Comparison of ENCODE assay signal across 8 mouse cellular contexts in the genomic region with DNA sequence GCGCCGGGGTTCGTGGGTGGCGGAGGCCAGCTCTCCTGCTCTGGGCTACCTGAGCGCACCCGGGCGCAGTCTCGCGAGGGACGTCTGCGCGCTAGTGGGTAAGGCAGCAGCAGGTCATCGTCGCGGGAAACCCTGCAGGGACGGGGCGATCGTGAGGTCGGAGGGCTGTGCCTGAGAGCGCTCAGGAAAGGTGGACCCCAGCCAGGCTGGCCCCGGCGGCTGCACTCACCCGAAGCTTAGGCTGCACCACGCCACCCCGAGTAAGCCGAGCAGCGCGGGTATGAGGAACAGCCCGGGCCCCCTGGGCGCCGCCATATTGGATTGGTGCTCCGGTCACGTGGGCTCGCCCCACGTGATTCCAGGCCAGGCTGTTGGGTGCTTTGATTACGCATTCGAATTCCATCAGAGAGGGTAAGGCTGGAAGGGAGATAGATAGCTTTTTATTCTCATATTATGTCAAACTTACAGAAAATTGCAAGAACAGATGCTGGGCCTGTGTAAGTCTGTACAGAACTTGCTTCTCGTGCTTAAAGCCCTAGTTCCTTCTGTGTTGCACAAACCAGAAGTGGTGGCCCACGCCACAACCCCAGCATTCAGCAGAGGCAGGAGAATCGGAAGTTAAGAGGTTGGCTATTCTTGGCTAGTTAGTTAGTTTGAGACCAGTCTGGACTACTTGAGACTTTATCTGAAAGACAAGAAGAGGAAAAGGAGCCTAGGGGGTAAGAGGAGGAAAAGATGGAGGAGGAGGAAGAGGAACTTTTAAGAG. TPM values are rescaled to one million over a fixed set of nuclear protein-coding genes. Genes with fewer than 3 reads are reported as not detected.
A peak's percentile ranks its signal among the peaks of the same experiment; 100 is the strongest.
DNase-seq lines count a peak whose midpoint lies in the region; ATAC-seq lines count a peak whose summit lies in the region.

Nagpa (minus strand) TSS at position 345 of the 766 bp plus-strand sequence.

- H3K36me3 ChIP-seq in hindbrain, embryonic 10.5 days: peaks cover 9% of the 10 kb centered on the region
- H3K36me3 ChIP-seq in lung, embryonic 15.5 days: no peaks in the 10 kb centered on the region

- H3K4me1 ChIP-seq in hindbrain, embryonic 10.5 days (replicated peaks): peaks cover 10% of the 10 kb centered on the region
- H3K4me1 ChIP-seq in lung, embryonic 15.5 days: peaks cover 16% of the 10 kb centered on the region

- peak; percentile 83 for ATAC-seq in lung, embryonic 15.5 days (ENCODE audit: borderline replicate concordance, extremely low read depth, low FRiP score, low TSS enrichment)

- 4% methylated on average over 40 of the region's 40 CpGs for WGBS in hindbrain, embryonic 10.5 days
- 3% methylated on average over 39 of the region's 40 CpGs for WGBS in lung, embryonic 15.5 days

- H3K27me3 ChIP-seq in hindbrain, embryonic 10.5 days (ENCODE audit: insufficient read depth, poor library complexity, severe bottlenecking): peaks cover 4% of the 10 kb centered on the region
- H3K27me3 ChIP-seq in lung, embryonic 15.5 days: no peaks in the 10 kb centered on the region

- H3K9me3 ChIP-seq in hindbrain, embryonic 10.5 days: no peaks in the 10 kb centered on the region
- no peaks in the 10 kb centered on the region for H3K9me3 ChIP-seq in lung, embryonic 15.5 days

- H3K4me3 ChIP-seq in hindbrain, embryonic 10.5 days: peak within 1 kb of the TSS; percentile 92
- peak within 1 kb of the TSS; percentile 68 for H3K4me3 ChIP-seq in lung, embryonic 15.5 days

- peak within 1 kb of the TSS; percentile 80 for H3K27ac ChIP-seq in hindbrain, embryonic 10.5 days
- no peak within 1 kb of the TSS; the same call in 1 of the 2 replicates for H3K27ac ChIP-seq in lung, embryonic 15.5 days

- peak within 1 kb of the TSS; percentile 48 for H3K9ac ChIP-seq in lung, embryonic 15.5 days

- peak within 1 kb of the TSS; percentile 91 for H3K4me2 ChIP-seq in lung, embryonic 15.5 days

- DNase-seq in NIH3T3 (ENCODE audit: low read depth): peak; percentile 98
- DNase-seq in cerebellum, adult 9-11 months: peak; percentile 84
- peak; percentile 45 to 80 for DNase-seq in frontal cortex, adult 2 months (ENCODE audit: extremely low spot score in 1 of 2, low spot score in 1 of 2)
- peak; percentile 87 for DNase-seq in hindbrain, embryonic 10.5 days (ENCODE audit: low spot score)
- DNase-seq in layer of hippocampus, adult 9-10 months (ENCODE audit: low spot score): peak; percentile 67
- DNase-seq in ovary, adult 18-20 months (ENCODE audit: low spot score): peak; percentile 68
- DNase-seq in thymus, postnatal 0 days (ENCODE audit: low spot score): peak; percentile 83

RNA-seq across cellular contexts. Expression of gene Nagpa, which starts in this region (rescaled TPM):
- polyA plus RNA-seq in frontal cortex, adult 2 months (2012; rRNA removed): 19.2 and 20.1 TPM in 2 replicates
- 14.4 and 15.3 TPM in 2 replicates for polyA plus RNA-seq in hindbrain, embryonic 10.5 days (2016; fragmentation: Nextera tagmentation; extraction: Ambion mirVana)
- polyA plus RNA-seq in lung, embryonic 15.5 days (2015; fragmentation: Nextera tagmentation; extraction: Ambion mirVana): 22.1 and 24.0 TPM in 2 replicates
- polyA plus RNA-seq in thymus, postnatal 0 days (2015; fragmentation: Nextera tagmentation; extraction: Ambion mirVana): 16.3 and 18.0 TPM in 2 replicates
